Mouse (Mus musculus): Measurements from ENCODE around the gene AU022252. TPM values are rescaled to one million over a fixed set of nuclear protein-coding genes. Genes with fewer than 3 reads are reported as not detected.
A peak's percentile ranks its signal among the peaks of the same experiment; 100 is the strongest.

The AU022252 gene
- total and polyA plus RNA-seq, 2 experiments from 2014 or later: 7.5 to 15.5 TPM

DNA sequence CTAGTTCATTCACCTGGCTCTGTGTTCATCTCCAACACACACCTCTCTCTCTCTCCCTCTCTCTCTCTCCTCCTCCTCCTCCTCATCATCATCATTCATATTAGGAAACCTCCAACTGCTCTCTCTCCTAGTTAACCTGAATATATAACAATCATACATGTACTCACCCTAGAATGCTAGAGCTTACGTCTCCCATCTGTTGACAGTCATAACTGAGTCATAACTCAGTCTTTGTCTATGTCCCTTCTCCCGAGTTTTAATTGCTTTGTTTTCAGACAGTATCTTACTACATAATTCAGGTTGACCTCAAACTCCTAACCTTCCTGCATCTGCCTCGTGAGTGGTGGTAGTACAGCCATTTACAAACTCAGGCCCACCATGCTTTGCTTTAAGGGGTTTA is 41.2 kb downstream of the AU022252 start:
- TF ChIP-seq EP300 (IDR thresholded peaks at IDR 0.05; ENCODE audit: low read depth): no peak
- no peak for TF ChIP-seq CTCF (IDR thresholded peaks at IDR 0.05; ENCODE audit: low read depth)
- DNase-seq (ENCODE audit: low spot score) (no peak), ATAC-seq (ENCODE audit: insufficient read depth, low read depth) (no peak)
- Histone ChIP-seq H3K9ac (replicated peaks; ENCODE audit: low read depth, low read length) (no peak overlapping the region), H3K4me1 (ENCODE audit: control insufficient read depth, insufficient read depth) (peaks cover 7% of the 10 kb centered on the region), H3K36me3 (replicated peaks; ENCODE audit: control insufficient read depth, insufficient read depth, low read length) (no peaks in the 10 kb centered on the region), H3K27ac (ENCODE audit: low read depth) (no peak overlapping the region), H3K4me2 (ENCODE audit: low read depth, low read length) (no peak overlapping the region), H3K27me3 (ENCODE audit: control insufficient read depth, insufficient read depth, low read length) (no peaks in the 10 kb centered on the region), H3K9me3 (replicated peaks; ENCODE audit: control insufficient read depth, low read length) (no peaks in the 10 kb centered on the region), H3K4me3 (ENCODE audit: low read depth, low read length) (no peak overlapping the region)
- 67% methylated on average over 3 of the region's 3 CpGs for WGBS

GRCm38 (mm10) chr4:119190618-119191017 is 41.9 kb downstream of the AU022252 start:
- 68% methylated on average over 8 of the region's 8 CpGs for WGBS
- TF ChIP-seq CTCF (IDR thresholded peaks at IDR 0.05; ENCODE audit: low read depth) (no peak), EP300 (IDR thresholded peaks at IDR 0.05; ENCODE audit: low read depth) (no peak)
- no peak overlapping the region for H3K9ac ChIP-seq (replicated peaks; ENCODE audit: low read depth, low read length)

DNA sequence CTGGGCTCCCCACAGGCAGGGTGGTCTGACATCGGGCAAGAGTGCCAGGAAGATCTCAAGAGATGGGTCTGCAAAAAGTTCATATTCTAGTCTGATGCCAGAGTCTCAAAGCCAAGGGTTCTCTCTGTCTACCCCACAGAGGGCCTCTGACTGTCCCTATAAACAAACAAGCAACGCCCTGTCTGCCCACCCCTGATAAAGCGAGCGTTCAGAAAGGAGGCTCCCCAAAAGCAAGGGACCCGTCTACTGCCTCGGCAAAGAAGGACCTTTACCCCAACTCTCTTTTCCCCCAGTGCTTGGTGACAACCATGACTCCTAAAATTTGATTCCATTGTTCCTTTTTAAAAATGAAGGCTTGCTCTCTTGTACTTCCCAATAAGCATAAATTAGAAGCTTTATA is 42.6 kb downstream of the AU022252 start, which contains the start of gene Ermap:
Gene Ermap (minus strand): TSS at position 148 of the 400 bp plus-strand sequence.
- H3K27ac ChIP-seq (ENCODE audit: low read depth): no peak within 1 kb of the TSS
- no peak within 1 kb of the TSS for H3K9ac ChIP-seq (replicated peaks; ENCODE audit: low read depth, low read length)
- 67% methylated on average over 6 of the region's 6 CpGs for WGBS
- TF ChIP-seq CTCF (IDR thresholded peaks at IDR 0.05; ENCODE audit: low read depth) (no peak), EP300 (IDR thresholded peaks at IDR 0.05; ENCODE audit: low read depth) (no peak)
- H3K4me1 ChIP-seq (ENCODE audit: control insufficient read depth, insufficient read depth): no peaks in the 10 kb centered on the region
- no peak within 1 kb of the TSS for H3K4me2 ChIP-seq (ENCODE audit: low read depth, low read length)
- no peak for ATAC-seq (ENCODE audit: insufficient read depth, low read depth)
- no peak for DNase-seq (ENCODE audit: low spot score)
- no peaks in the 10 kb centered on the region for H3K36me3 ChIP-seq (replicated peaks; ENCODE audit: control insufficient read depth, insufficient read depth, low read length)
- no peaks in the 10 kb centered on the region for H3K27me3 ChIP-seq (ENCODE audit: control insufficient read depth, insufficient read depth, low read length)
- no peaks in the 10 kb centered on the region for H3K9me3 ChIP-seq (replicated peaks; ENCODE audit: control insufficient read depth, low read length)
- no peak within 1 kb of the TSS for H3K4me3 ChIP-seq (ENCODE audit: low read depth, low read length)

More at GRCm38 (mm10) chr4:119190618-119191017, 41.9 kb downstream of the AU022252 start:
- no peaks in the 10 kb centered on the region for H3K36me3 ChIP-seq (replicated peaks; ENCODE audit: control insufficient read depth, insufficient read depth, low read length)
- H3K4me1 ChIP-seq (ENCODE audit: control insufficient read depth, insufficient read depth): peaks cover under 1% of the 10 kb centered on the region; the same call in 1 of the 2 replicates
- no peak overlapping the region for H3K4me2 ChIP-seq (ENCODE audit: low read depth, low read length)
- no peak overlapping the region for H3K27ac ChIP-seq (ENCODE audit: low read depth)
- H3K27me3 ChIP-seq (ENCODE audit: control insufficient read depth, insufficient read depth, low read length): no peaks in the 10 kb centered on the region
- no peak for ATAC-seq (ENCODE audit: insufficient read depth, low read depth)
- H3K4me3 ChIP-seq (ENCODE audit: low read depth, low read length): no peak overlapping the region
- no peak for DNase-seq (ENCODE audit: low spot score)
- H3K9me3 ChIP-seq (replicated peaks; ENCODE audit: control insufficient read depth, low read length): no peaks in the 10 kb centered on the region

GRCm38 (mm10) chr4:119189392-119189791 is 43.1 kb downstream of the AU022252 start:
- Histone ChIP-seq H3K4me3 (ENCODE audit: low read depth, low read length) (no peak overlapping the region), H3K27me3 (ENCODE audit: control insufficient read depth, insufficient read depth, low read length) (no peaks in the 10 kb centered on the region), H3K36me3 (replicated peaks; ENCODE audit: control insufficient read depth, insufficient read depth, low read length) (no peaks in the 10 kb centered on the region), H3K9me3 (replicated peaks; ENCODE audit: control insufficient read depth, low read length) (no peaks in the 10 kb centered on the region), H3K9ac (replicated peaks; ENCODE audit: low read depth, low read length) (no peak overlapping the region), H3K27ac (ENCODE audit: low read depth) (no peak overlapping the region), H3K4me2 (ENCODE audit: low read depth, low read length) (no peak overlapping the region), H3K4me1 (ENCODE audit: control insufficient read depth, insufficient read depth) (no peaks in the 10 kb centered on the region)
- DNase-seq (ENCODE audit: low spot score) (no peak), ATAC-seq (ENCODE audit: insufficient read depth, low read depth) (no peak)
- TF ChIP-seq CTCF (IDR thresholded peaks at IDR 0.05; ENCODE audit: low read depth) (no peak), EP300 (IDR thresholded peaks at IDR 0.05; ENCODE audit: low read depth) (no peak)
- 83% methylated on average over 6 of the region's 6 CpGs for WGBS

GRCm38 (mm10) chr4:119188060-119188785 is 44.3 kb downstream of the AU022252 start:
- 31% methylated on average over 11 of the region's 11 CpGs for WGBS
- H3K27ac ChIP-seq (ENCODE audit: low read depth): no peak overlapping the region
- DNase-seq (ENCODE audit: low spot score): peak; percentile 38
- H3K27me3 ChIP-seq (ENCODE audit: control insufficient read depth, insufficient read depth, low read length): no peaks in the 10 kb centered on the region
- no peaks in the 10 kb centered on the region for H3K4me1 ChIP-seq (ENCODE audit: control insufficient read depth, insufficient read depth)
- no peaks in the 10 kb centered on the region for H3K36me3 ChIP-seq (replicated peaks; ENCODE audit: control insufficient read depth, insufficient read depth, low read length)
- H3K9me3 ChIP-seq (replicated peaks; ENCODE audit: control insufficient read depth, low read length): no peaks in the 10 kb centered on the region
- ATAC-seq (ENCODE audit: insufficient read depth, low read depth): peak; percentile 55; the same call in 1 of the 2 replicates
- H3K4me2 ChIP-seq (ENCODE audit: low read depth, low read length): peak overlapping the region; percentile 15; the same call in 1 of the 2 replicates
- no peak overlapping the region for H3K4me3 ChIP-seq (ENCODE audit: low read depth, low read length)
- no peak overlapping the region for H3K9ac ChIP-seq (replicated peaks; ENCODE audit: low read depth, low read length)
- TF ChIP-seq EP300 (IDR thresholded peaks at IDR 0.05; ENCODE audit: low read depth): no peak
- peak; percentile 49 for TF ChIP-seq CTCF (IDR thresholded peaks at IDR 0.05; ENCODE audit: low read depth)

All from heart, postnatal 0 days (tissue).